Mouse (Mus musculus) lung, postnatal 0 days (tissue): ENCODE measurements around the gene Prkg1. TPM values are rescaled to one million over a fixed set of nuclear protein-coding genes. Genes with fewer than 3 reads are reported as not detected.
A peak's percentile ranks its signal among the peaks of the same experiment; 100 is the strongest.

Experiments used
- ATAC-seq: fragments of 200-750 bp; cut with Nextera tagmentation; 2 replicates; pipeline ENCODE4 v1.8.0; 2017; ENCODE audit warnings: moderate library complexity
- DNase-seq: peaks from one replicate; pipeline ENCODE4 v3.0.0-alpha.2; 2016; ENCODE audit warnings: low spot score
- H3K27ac ChIP-seq: fragments of 300-500 bp; sonication (generic); 2 replicates; pipeline ENCODE4 v1.5.1; 2014; ENCODE audit warnings: antibody characterized with exemption, mild to moderate bottlenecking, low read length, mixed read lengths
- H3K27me3 ChIP-seq: fragments of 300-500 bp; sonication (generic); replicated peaks from 2 replicates; pipeline ENCODE4 v1.6.1; 2014; ENCODE audit warnings: low read length, mixed read lengths; ENCODE audit not compliant: insufficient read depth
- H3K36me3 ChIP-seq: fragments of 300-500 bp; sonication (generic); 2 replicates; pipeline ENCODE4 v1.6.1; 2014; ENCODE audit warnings: low read length, mixed read lengths; ENCODE audit not compliant: insufficient read depth
- H3K4me1 ChIP-seq: fragments of 300-500 bp; sonication (generic); 2 replicates; pipeline ENCODE4 v1.6.1; 2014; ENCODE audit warnings: antibody characterized with exemption, low read depth, low read length, mixed read lengths; ENCODE audit not compliant: insufficient read depth
- H3K4me2 ChIP-seq: fragments of 300-500 bp; sonication (generic); replicated peaks from 2 replicates; pipeline ENCODE4 v1.6.1; 2014; ENCODE audit warnings: low read depth, mild to moderate bottlenecking, low read length, moderate library complexity, mixed read lengths
- H3K4me3 ChIP-seq: fragments of 300-500 bp; sonication (generic); 2 replicates; pipeline ENCODE4 v1.5.1; 2014; ENCODE audit warnings: low read depth, low read length
- H3K9ac ChIP-seq: fragments of 300-500 bp; sonication (generic); replicated peaks from 2 replicates; pipeline ENCODE4 v1.6.1; 2014; ENCODE audit warnings: low read depth, mild to moderate bottlenecking
- H3K9me3 ChIP-seq: fragments of 300-500 bp; sonication (generic); 2 replicates; pipeline ENCODE4 v1.6.1; 2016; ENCODE audit warnings: low read length, mixed read lengths
- CTCF ChIP-seq: IDR thresholded peaks from 2 replicates; pipeline ENCODE4 v1.5.1; 2016; ENCODE audit warnings: antibody characterized with exemption, mild to moderate bottlenecking
- EP300 ChIP-seq: IDR thresholded peaks from 2 replicates; pipeline ENCODE4 v1.6.1; 2016; ENCODE audit warnings: antibody characterized with exemption, mild to moderate bottlenecking, control low read depth
- WGBS: fragments of 180-500 bp; shearing (Covaris S2); extraction: QIAGEN DNeasy Blood & Tissue Kit; methylation state at CpG from one replicate; pipeline ENCODE4 v1.1.7; 2014; 5-methylcytosine and 5-hydroxymethylcytosine counted together
- polyA plus RNA-seq: library from polyadenylated mRNA; unstranded; fragments of >200 nt; fragmentation: Nextera tagmentation; extraction: Ambion mirVana; gene quantifications from 2 replicates; pipeline ENCODE4 v1.2.1, GENCODE M21; 2015

Gene Prkg1
- polyA plus RNA-seq, 1 experiment from 2014 or later: 4.8 TPM

- WGBS: 93% methylated on average over 4 of the region's 4 CpGs
- no peaks in the 10 kb centered on the region for H3K27me3 ChIP-seq
- DNase-seq (no peak), ATAC-seq (no peak)
- no peaks in the 10 kb centered on the region for H3K4me1 ChIP-seq
- H3K27ac ChIP-seq: no peak overlapping the region
- H3K36me3 ChIP-seq: no peaks in the 10 kb centered on the region
- H3K4me2 ChIP-seq: no peak overlapping the region
- TF ChIP-seq CTCF (no peak), EP300 (no peak)
- no peak overlapping the region for H3K4me3 ChIP-seq
- H3K9ac ChIP-seq: no peak overlapping the region
- no peaks in the 10 kb centered on the region for H3K9me3 ChIP-seq
These were observed 200.5 kb downstream of the Prkg1 start for GRCm38 (mm10) chr19:31564329-31564728.

GRCm38 (mm10) chr19:31546063-31546462 lies 218.8 kb downstream of the Prkg1 start:
- H3K4me3 ChIP-seq: no peak overlapping the region
- no peaks in the 10 kb centered on the region for H3K4me1 ChIP-seq
- no peak overlapping the region for H3K27ac ChIP-seq
- TF ChIP-seq EP300 (no peak), CTCF (no peak)
- H3K9ac ChIP-seq: no peak overlapping the region
- DNase-seq (no peak), ATAC-seq (no peak)
- H3K4me2 ChIP-seq: no peak overlapping the region
- H3K36me3 ChIP-seq: no peaks in the 10 kb centered on the region
- H3K27me3 ChIP-seq: no peaks in the 10 kb centered on the region
- no peaks in the 10 kb centered on the region for H3K9me3 ChIP-seq
- 31% methylated on average over 5 of the region's 5 CpGs for WGBS

DNA sequence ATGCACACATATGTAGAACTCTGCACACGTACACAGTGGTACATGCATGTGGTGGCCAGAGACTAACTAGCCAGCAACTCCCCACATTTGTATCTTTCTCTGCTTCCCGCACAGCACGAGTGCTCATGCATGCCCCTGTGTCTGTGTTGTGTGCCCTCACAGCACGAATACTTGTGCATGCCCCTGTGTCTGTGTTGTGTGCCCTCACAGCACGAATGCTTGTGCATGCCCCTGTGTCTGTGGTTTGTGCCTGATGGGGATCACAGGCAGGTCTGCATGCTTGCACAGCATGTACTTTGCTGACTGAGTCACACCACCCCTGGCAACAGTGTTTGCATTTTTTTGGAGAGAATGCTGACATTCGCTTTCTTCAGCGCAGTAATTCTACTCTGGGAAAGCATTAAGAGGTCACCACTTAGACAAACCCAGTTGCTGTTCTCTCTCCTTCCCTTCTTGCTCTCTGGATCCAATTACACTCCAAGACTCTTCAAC lies 233.5 kb downstream of the Prkg1 start:
- no peak overlapping the region for H3K9ac ChIP-seq
- no peak overlapping the region for H3K4me3 ChIP-seq
- no peak for TF ChIP-seq CTCF
- H3K4me1 ChIP-seq: no peaks in the 10 kb centered on the region
- H3K4me2 ChIP-seq: no peak overlapping the region
- no peaks in the 10 kb centered on the region for H3K36me3 ChIP-seq
- H3K9me3 ChIP-seq: no peaks in the 10 kb centered on the region
- ATAC-seq (peak; percentile 44; the same call in 1 of the 2 replicates), DNase-seq (peak; percentile 70)
- 36% methylated on average over 7 of the region's 7 CpGs for WGBS
- 0 out of 2 replicates have a peak overlapping the region, but pooled peaks have one; percentile 43 for H3K27ac ChIP-seq
- H3K27me3 ChIP-seq: no peaks in the 10 kb centered on the region

- TF ChIP-seq CTCF (no peak), EP300 (0 out of 2 replicates have a peak, but pooled peaks have one; percentile 25)
- Histone ChIP-seq H3K4me1 (no peaks in the 10 kb centered on the region), H3K9ac (no peak overlapping the region), H3K4me2 (no peak overlapping the region), H3K27ac (no peak overlapping the region), H3K9me3 (no peaks in the 10 kb centered on the region), H3K27me3 (no peaks in the 10 kb centered on the region), H3K4me3 (no peak overlapping the region), H3K36me3 (no peaks in the 10 kb centered on the region)
- 23% methylated on average over 5 of the region's 5 CpGs for WGBS
- ATAC-seq: peak; percentile 61
- peak; percentile 68 for DNase-seq
These were observed 234.2 kb downstream of the Prkg1 start for GRCm38 (mm10) chr19:31530616-31531015.

DNA sequence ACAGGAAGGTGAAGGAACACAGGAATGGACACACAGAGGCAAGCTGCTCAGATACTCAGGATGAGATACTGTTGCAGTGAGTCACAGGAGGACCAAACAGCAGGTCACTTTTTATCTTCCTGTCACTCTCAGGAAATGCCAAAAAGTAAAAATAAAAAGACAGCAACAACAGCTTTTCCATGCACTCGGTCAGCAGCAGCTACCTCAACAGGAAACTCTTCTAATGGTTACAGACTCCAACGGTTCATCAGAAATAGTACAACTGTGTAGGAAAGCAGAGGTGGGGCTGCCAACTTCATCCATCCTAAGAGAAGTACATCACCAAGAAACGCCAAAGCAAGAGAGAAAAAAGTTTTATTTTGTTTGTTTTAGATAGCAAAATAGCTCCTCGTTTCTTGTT lies 234.9 kb downstream of the Prkg1 start:
- Histone ChIP-seq H3K9ac (no peak overlapping the region), H3K9me3 (no peaks in the 10 kb centered on the region), H3K4me1 (no peaks in the 10 kb centered on the region), H3K4me3 (no peak overlapping the region), H3K27ac (no peak overlapping the region), H3K4me2 (no peak overlapping the region), H3K27me3 (no peaks in the 10 kb centered on the region), H3K36me3 (no peaks in the 10 kb centered on the region)
- ATAC-seq: no peak
- no peak for TF ChIP-seq EP300
- WGBS: 20% methylated on average over 4 of the region's 4 CpGs
- DNase-seq: no peak

DNA sequence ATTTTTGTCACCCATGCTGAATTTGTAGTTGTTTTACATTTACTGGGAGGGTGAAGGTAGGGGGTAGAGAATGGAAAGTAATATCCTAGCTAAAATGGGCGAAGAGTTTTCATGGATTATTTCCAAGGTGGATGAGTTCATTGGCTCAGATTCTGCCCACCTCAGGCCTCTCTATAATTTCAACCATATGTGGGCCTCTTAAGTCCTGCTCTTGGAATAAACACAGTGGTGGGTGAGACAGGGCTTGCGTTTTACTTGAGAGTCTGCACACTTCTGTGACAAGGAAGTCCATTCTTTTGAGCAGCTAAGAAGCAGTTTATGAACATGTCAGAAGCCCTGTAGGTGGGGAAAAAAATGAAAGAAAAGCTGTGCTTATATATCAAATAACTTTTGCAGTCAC lies 250.3 kb downstream of the Prkg1 start:
- Histone ChIP-seq H3K27me3 (no peaks in the 10 kb centered on the region), H3K4me2 (no peak overlapping the region), H3K36me3 (no peaks in the 10 kb centered on the region), H3K9ac (no peak overlapping the region), H3K9me3 (no peaks in the 10 kb centered on the region), H3K4me1 (no peaks in the 10 kb centered on the region), H3K4me3 (no peak overlapping the region), H3K27ac (no peak overlapping the region)
- no peak for ATAC-seq
- 75% methylated on average over 2 of the region's 2 CpGs for WGBS
- TF ChIP-seq CTCF (no peak), EP300 (no peak)
- no peak for DNase-seq

GRCm38 (mm10) chr19:31507831-31508230 lies 257.0 kb downstream of the Prkg1 start:
- Histone ChIP-seq H3K9me3 (no peaks in the 10 kb centered on the region), H3K36me3 (no peaks in the 10 kb centered on the region), H3K4me3 (no peak overlapping the region), H3K9ac (no peak overlapping the region), H3K4me2 (no peak overlapping the region), H3K27me3 (no peaks in the 10 kb centered on the region), H3K4me1 (no peaks in the 10 kb centered on the region), H3K27ac (no peak overlapping the region)
- no peak for DNase-seq
- ATAC-seq: no peak
- whole genome bisulfite sequencing: 50% methylated on average over 3 of the region's 3 CpGs
- no peak for TF ChIP-seq EP300
- TF ChIP-seq CTCF: no peak
